Mouse (Mus musculus) lung, postnatal 4 days (tissue): Measurements from ENCODE around the gene Hist1h1d.

ENCODE experiments used
- DNase-seq, 2 experiments: peaks; one replicate each; pipeline ENCODE4 v3.0.0; 2021

The Hist1h1d gene

GRCm38 (mm10) chr13:23593051-23593770, 40.1 kb downstream of the Hist1h1d start:
- peak in 1 of 2 experiments; percentile 25 for DNase-seq

GRCm38 (mm10) chr13:23595185-23595584, 42.1 kb downstream of the Hist1h1d start:
- DNase-seq: no peak

DNA sequence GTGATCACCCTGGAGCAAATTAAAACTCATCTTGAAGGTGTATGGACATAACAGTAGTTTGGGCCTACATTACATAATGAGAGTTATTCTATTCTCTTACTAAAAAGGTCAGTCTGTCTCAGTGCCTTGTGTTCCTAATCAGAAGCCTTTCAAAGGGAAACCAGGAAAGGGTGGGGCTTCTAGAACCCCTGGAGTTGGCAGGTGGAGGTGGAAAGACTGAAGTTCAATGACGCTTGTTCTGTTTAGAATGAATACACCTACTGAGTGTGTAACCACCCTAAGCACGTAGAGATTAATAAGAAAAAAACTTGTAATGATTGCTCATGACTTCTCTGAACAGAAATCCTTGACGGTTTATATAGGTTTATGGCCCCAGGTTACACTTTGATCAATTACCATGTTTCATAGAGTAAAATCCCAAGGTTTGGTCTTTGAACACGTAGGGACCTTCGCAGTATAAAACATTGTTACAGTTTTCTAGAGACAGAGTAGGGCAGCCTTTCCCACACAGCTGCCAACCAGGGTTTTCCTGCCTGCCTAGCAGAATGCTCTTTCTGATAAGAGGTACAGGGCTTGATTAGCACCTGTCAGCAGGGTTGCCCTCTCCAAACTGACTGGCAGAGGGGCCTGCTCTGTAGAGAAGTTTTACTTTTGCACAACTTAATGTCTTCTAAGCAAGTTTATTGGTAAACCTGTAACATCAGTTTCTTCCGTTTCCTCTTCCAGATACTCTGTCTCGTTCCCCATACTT, 42.7 kb downstream of the Hist1h1d start:
- no peak for DNase-seq

GRCm38 (mm10) chr13:23597957-23598356, 44.9 kb downstream of the Hist1h1d start:
- peak; percentile 70 to 87 for DNase-seq

- peak in 1 of 2 experiments; percentile 18 for DNase-seq
Measured at GRCm38 (mm10) chr13:23603182-23603699, 50.2 kb downstream of the Hist1h1d start.

DNA sequence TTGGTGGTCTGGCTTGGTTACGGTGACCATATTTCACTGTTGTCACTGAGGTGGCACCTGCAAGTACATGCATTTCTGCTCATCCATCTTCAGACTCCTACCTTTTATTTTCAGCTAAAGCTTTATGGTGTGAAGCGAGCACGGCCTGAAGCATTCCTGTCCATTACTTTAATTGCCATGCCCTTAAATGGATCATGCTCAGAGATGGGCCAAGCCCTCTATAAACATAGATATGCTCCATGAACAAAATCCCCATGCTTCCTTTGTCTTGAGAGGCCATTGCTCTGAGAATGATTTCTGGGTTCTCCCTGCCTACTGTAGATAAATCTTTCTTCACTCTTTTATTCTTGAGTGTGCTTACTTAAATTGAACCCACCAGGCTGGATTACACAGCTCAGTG, 51.4 kb downstream of the Hist1h1d start:
- no peak for DNase-seq

GRCm38 (mm10) chr13:23605052-23605451, 52.0 kb downstream of the Hist1h1d start:
- DNase-seq: no peak

DNA sequence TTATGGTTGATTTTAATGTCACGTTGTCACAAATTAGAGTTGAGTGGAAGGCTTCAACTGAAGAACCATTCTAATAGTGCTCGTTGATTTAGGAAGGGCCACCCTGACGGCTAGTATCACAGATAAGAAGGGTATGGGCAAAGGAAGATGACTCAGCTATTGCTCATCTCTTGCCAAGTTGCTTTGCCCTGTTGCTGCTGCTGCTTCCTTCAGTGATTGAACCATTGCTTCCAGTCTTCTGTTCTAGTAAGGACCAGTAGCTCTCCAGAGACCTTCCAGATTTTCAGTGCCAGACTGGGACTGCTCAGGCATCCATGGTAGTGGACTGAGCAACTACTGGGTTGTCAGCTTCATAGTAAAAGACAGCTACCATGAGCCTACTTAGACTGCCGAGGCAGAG, 56.1 kb downstream of the Hist1h1d start:
- no peak for DNase-seq

DNA sequence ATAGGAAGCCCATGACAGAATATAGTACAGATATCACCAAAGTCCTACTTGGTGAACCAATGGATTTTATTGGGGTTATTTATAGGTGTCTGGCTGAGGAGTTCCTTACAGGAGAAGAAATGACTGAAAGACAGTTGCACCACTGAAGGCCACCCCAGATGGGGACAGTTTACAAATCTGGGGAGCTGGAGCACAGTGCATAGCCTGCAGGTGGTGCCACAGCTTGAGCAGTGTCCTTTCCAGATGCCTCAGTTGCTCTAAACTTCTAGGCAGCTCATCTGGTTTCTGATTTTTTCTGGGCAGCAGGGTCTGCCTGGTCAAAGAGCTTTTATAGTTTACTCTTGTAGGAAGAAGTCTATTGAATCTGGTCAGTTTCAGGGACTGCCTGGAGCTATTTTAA, 56.8 kb downstream of the Hist1h1d start:
- DNase-seq: no peak
